Comparison of ENCODE assay signal across 8 mouse cellular contexts in genomic region chr15:99474576-99474926, GRCm38 (mm10). TPM values are rescaled to one million over a fixed set of nuclear protein-coding genes. Genes with fewer than 3 reads are reported as not detected.
DNase-seq lines count a peak whose midpoint lies in the region; ATAC-seq and TF ChIP-seq lines count a peak whose summit lies in the region.

Gene Bcdin3d (minus strand): TSS chr15:99474730.

- dilution Hi-C loops in CH12.LX (cut with MboI; ENCODE audit: extremely low pct_ligation_motif_present, extremely low pct_unique_long_range_greater_than_20kb, low sequenced_read_pairs), result no loop called here

- H3K27ac ChIP-seq in CH12.LX (ENCODE audit: insufficient read depth, low read depth), result no peak within 1 kb of the TSS
- peak within 1 kb of the TSS; percentile 82 for H3K27ac ChIP-seq in forebrain, embryonic 12.5 days
- peak within 1 kb of the TSS; percentile 75 for H3K27ac ChIP-seq in liver, postnatal 0 days (ENCODE audit: low read depth)
- peak within 1 kb of the TSS; percentile 87 for H3K27ac ChIP-seq in neural tube, embryonic 14.5 days (ENCODE audit: low read depth, low read length)

- no peak for TF ChIP-seq RAD21 in CH12.LX (IDR thresholded peaks at IDR 0.05; ENCODE audit: low read depth, low read length)

- H3K4me3 ChIP-seq in CH12.LX (replicated peaks in 1 of 3; ENCODE audit: low read depth in 2 of 3, low read length in 2 of 3, poor library complexity in 1 of 3), result peak within 1 kb of the TSS; percentile 69 to 88 (median 81)
- peak within 1 kb of the TSS; percentile 64 for H3K4me3 ChIP-seq in forebrain, embryonic 12.5 days (replicated peaks)
- peak within 1 kb of the TSS; percentile 72 for H3K4me3 ChIP-seq in liver, postnatal 0 days (ENCODE audit: low read depth, low read length)
- H3K4me3 ChIP-seq in neural tube, embryonic 14.5 days (ENCODE audit: low read depth, low read length), result peak within 1 kb of the TSS; percentile 77

- intact Hi-C loops in heart, postnatal 10 days (cut with DNase I), result no loop called here

- peak; percentile 84 for TF ChIP-seq POLR2A in CH12.LX (IDR thresholded peaks at IDR 0.05; ENCODE audit: low read depth, low read length)

- WGBS in forebrain, embryonic 12.5 days, result 1% methylated on average over 26 of the region's 26 CpGs
- under 1% methylated on average over 26 of the region's 26 CpGs for WGBS in liver, postnatal 0 days (ENCODE audit: insufficient replicate concordance)
- WGBS in neural tube, embryonic 14.5 days, result under 1% methylated on average over 26 of the region's 26 CpGs

- peak in 1 of 2 experiments; percentile 65; a peak in 2 of 4 replicates for TF ChIP-seq CTCF in CH12.LX (conservative IDR thresholded peaks at IDR 0.05 in 1 of 2, IDR thresholded peaks at IDR 0.05 in 1 of 2; ENCODE audit: low read depth in 2 of 2, low read length in 2 of 2)
- peak; percentile 56 for TF ChIP-seq CTCF in liver, postnatal 0 days (IDR thresholded peaks at IDR 0.05; ENCODE audit: low read depth)

- no peaks in the 10 kb centered on the region for H3K27me3 ChIP-seq in CH12.LX (replicated peaks)
- H3K27me3 ChIP-seq in forebrain, embryonic 12.5 days, result peaks cover 7% of the 10 kb centered on the region; the same call in 1 of the 2 replicates
- no peaks in the 10 kb centered on the region for H3K27me3 ChIP-seq in liver, postnatal 0 days (ENCODE audit: insufficient read depth, low read length)
- no peaks in the 10 kb centered on the region for H3K27me3 ChIP-seq in neural tube, embryonic 14.5 days (ENCODE audit: control insufficient read depth, insufficient read depth, low read length)

- TF ChIP-seq EP300 in CH12.LX (IDR thresholded peaks at IDR 0.05; ENCODE audit: low read length), result no peak
- no peak for TF ChIP-seq EP300 in liver, postnatal 0 days (IDR thresholded peaks at IDR 0.05; ENCODE audit: low read depth)

- 0 out of 2 replicates have a peak, but pooled peaks cover 2% of the 10 kb centered on the region for H3K79me2 ChIP-seq in CH12.LX (replicated peaks; ENCODE audit: control insufficient read depth, extremely low read depth, insufficient read depth, poor library complexity, severe bottlenecking)

- peaks cover 3 to 28% of the 10 kb centered on the region in 2 experiments; a peak in 3 of 4 replicates for H3K4me1 ChIP-seq in CH12.LX (ENCODE audit: control insufficient read depth in 1 of 2, insufficient read depth in 2 of 2)
- peaks cover 9% of the 10 kb centered on the region for H3K4me1 ChIP-seq in forebrain, embryonic 12.5 days
- H3K4me1 ChIP-seq in liver, postnatal 0 days (ENCODE audit: insufficient read depth), result peaks cover 6% of the 10 kb centered on the region
- H3K4me1 ChIP-seq in neural tube, embryonic 14.5 days (ENCODE audit: control insufficient read depth, insufficient read depth, low read length), result peaks cover 4% of the 10 kb centered on the region; the same call in 1 of the 2 replicates

- in situ Hi-C loops in CH12.LX (cut with MboI; ENCODE audit: low pct_ligation_motif_present, low pct_unique_long_range_greater_than_20kb, low sequenced_read_pairs), result no loop called here

- peak within 1 kb of the TSS; percentile 95 for H3K9ac ChIP-seq in CH12.LX (ENCODE audit: insufficient read depth, low read depth)
- peak within 1 kb of the TSS; percentile 71 for H3K9ac ChIP-seq in forebrain, embryonic 12.5 days
- peak within 1 kb of the TSS; percentile 66 for H3K9ac ChIP-seq in liver, postnatal 0 days (replicated peaks)
- peak within 1 kb of the TSS; percentile 92 for H3K9ac ChIP-seq in neural tube, embryonic 14.5 days (replicated peaks; ENCODE audit: low read depth, low read length)

- peak; percentile 95 for DNase-seq in CH12.LX (ENCODE audit: extremely low read depth)
- DNase-seq in c-Kit-positive CD71-positive TER-119-negative erythroid progenitor cells, embryonic 14.5 days (ENCODE audit: low read depth), result peak; percentile 67
- DNase-seq in heart, postnatal 10 days, result peak; percentile 91 to 93
- DNase-seq in kidney, postnatal 4 days, result peak; percentile 91 to 95
- DNase-seq in liver, postnatal 0 days, result peak; percentile 90
- peak; percentile 88 for DNase-seq in testis, postnatal 14 days (ENCODE audit: low spot score)

- peak; percentile 90 for ATAC-seq in forebrain, embryonic 12.5 days (ENCODE audit: low FRiP score)
- ATAC-seq in liver, postnatal 0 days, result peak; percentile 91
- peak; percentile 87 for ATAC-seq in neural tube, embryonic 14.5 days (ENCODE audit: low read depth)

- H3K9me3 ChIP-seq in CH12.LX (replicated peaks; ENCODE audit: low read length), result peaks cover 12% of the 10 kb centered on the region
- H3K9me3 ChIP-seq in forebrain, embryonic 12.5 days, result no peaks in the 10 kb centered on the region
- H3K9me3 ChIP-seq in liver, postnatal 0 days (ENCODE audit: low read length), result no peaks in the 10 kb centered on the region
- H3K9me3 ChIP-seq in neural tube, embryonic 14.5 days (ENCODE audit: control insufficient read depth, low read length), result no peaks in the 10 kb centered on the region

- H3K4me2 ChIP-seq in CH12.LX (ENCODE audit: insufficient read depth, low read depth, poor library complexity, severe bottlenecking), result peak within 1 kb of the TSS; percentile 76
- H3K4me2 ChIP-seq in forebrain, embryonic 12.5 days, result peak within 1 kb of the TSS; percentile 65
- peak within 1 kb of the TSS; percentile 80 for H3K4me2 ChIP-seq in liver, postnatal 0 days (ENCODE audit: low read depth, low read length)
- H3K4me2 ChIP-seq in neural tube, embryonic 14.5 days (ENCODE audit: low read depth, low read length), result peak within 1 kb of the TSS; percentile 77

- H3K36me3 ChIP-seq in CH12.LX (replicated peaks in 1 of 2; ENCODE audit: control insufficient read depth in 1 of 2, insufficient read depth in 1 of 2, low read length in 1 of 2), result peaks cover 10 to 18% of the 10 kb centered on the region in 2 experiments
- peaks cover 13% of the 10 kb centered on the region for H3K36me3 ChIP-seq in forebrain, embryonic 12.5 days (replicated peaks)
- no peaks in the 10 kb centered on the region for H3K36me3 ChIP-seq in liver, postnatal 0 days (replicated peaks; ENCODE audit: insufficient read depth, low read length)
- no peaks in the 10 kb centered on the region for H3K36me3 ChIP-seq in neural tube, embryonic 14.5 days (ENCODE audit: control insufficient read depth, insufficient read depth, low read length)

TF ChIP-seq in CH12.LX, 34 proteins besides CTCF, POLR2A, EP300 and RAD21:
- TF ChIP-seq IRF4 (IDR thresholded peaks at IDR 0.05; ENCODE audit: low read depth, low read length) (no peak), MYC (IDR thresholded peaks at IDR 0.05; ENCODE audit: low read depth, low read length) (no peak), NRF1 (IDR thresholded peaks at IDR 0.05; ENCODE audit: low read depth, low read length) (peak; percentile 97), MEF2A (IDR thresholded peaks at IDR 0.05; ENCODE audit: borderline replicate concordance, low read depth, low read length) (no peak), CHD1 (IDR thresholded peaks at IDR 0.05; ENCODE audit: low read depth, low read length) (no peak), MXI1 (IDR thresholded peaks at IDR 0.05; ENCODE audit: low read depth, low read length) (no peak; the same call in 1 of the 2 replicates), MAZ (IDR thresholded peaks at IDR 0.05; ENCODE audit: low read depth, low read length) (peak; percentile 99), E2F4 (IDR thresholded peaks at IDR 0.05; ENCODE audit: insufficient replicate concordance, low read depth, low read length) (no peak), POLR2AphosphoS2 (IDR thresholded peaks at IDR 0.05; ENCODE audit: low read depth, low read length) (no peak; the same call in 1 of the 2 replicates), MAX (IDR thresholded peaks at IDR 0.05; ENCODE audit: low read length) (no peak), SIN3A (IDR thresholded peaks at IDR 0.05; ENCODE audit: low read length) (no peak; the same call in 1 of the 2 replicates), JUN (IDR thresholded peaks at IDR 0.05; ENCODE audit: insufficient read depth, low read depth, low read length) (no peak), BHLHE40 (IDR thresholded peaks at IDR 0.05; ENCODE audit: low read depth, low read length) (no peak), ZNF384 (IDR thresholded peaks at IDR 0.05; ENCODE audit: low read depth, low read length) (no peak), HCFC1 (IDR thresholded peaks at IDR 0.05; ENCODE audit: low read depth, low read length) (peak; percentile 72), ETS1 (conservative IDR thresholded peaks at IDR 0.05; ENCODE audit: low read depth, low read length) (no peak), JUND (conservative IDR thresholded peaks at IDR 0.05; ENCODE audit: low read depth, low read length) (no peak), RCOR1 (conservative IDR thresholded peaks at IDR 0.05; ENCODE audit: low read depth, low read length) (no peak), TCF12 (IDR thresholded peaks at IDR 0.05; ENCODE audit: low read depth, low read length) (peak; percentile 85), GABPA (IDR thresholded peaks at IDR 0.05; ENCODE audit: insufficient replicate concordance, low read depth, low read length) (no peak), TBP (conservative IDR thresholded peaks at IDR 0.05; ENCODE audit: low read depth, low read length) (peak; percentile 67; the same call in 1 of the 2 replicates), USF1 (IDR thresholded peaks at IDR 0.05; ENCODE audit: low read depth, low read length) (no peak), NELFE (IDR thresholded peaks at IDR 0.05; ENCODE audit: low read depth, low read length) (peak; percentile 85), USF2 (conservative IDR thresholded peaks at IDR 0.05; ENCODE audit: low read depth, low read length) (no peak), ELF1 (IDR thresholded peaks at IDR 0.05; ENCODE audit: low read depth, low read length) (peak; percentile 94), MAFK (IDR thresholded peaks at IDR 0.05; ENCODE audit: insufficient replicate concordance, low read length) (no peak), PAX5 (IDR thresholded peaks at IDR 0.05; ENCODE audit: low read length) (no peak), CHD2 (IDR thresholded peaks at IDR 0.05; ENCODE audit: low read length) (no peak), KAT2A (IDR thresholded peaks at IDR 0.05; ENCODE audit: insufficient replicate concordance, low read length) (0 out of 2 replicates have a peak, but pooled peaks have one; percentile 36), ZMIZ1 (IDR thresholded peaks at IDR 0.05; ENCODE audit: low read depth, low read length) (peak; percentile 83), SMC3 (IDR thresholded peaks at IDR 0.05; ENCODE audit: low read depth, low read length) (no peak)

RNA-seq across cellular contexts. Expression of gene Bcdin3d, which starts in this region (rescaled TPM):
- total RNA-seq in CH12.LX (2012; rRNA removed) (13.4 and 14.2 TPM in 2 replicates), CH12.LX (2014; rRNA removed) (13.8 and 15.3 TPM in 2 replicates)
- polyA plus RNA-seq in CH12.LX (2012; ENCODE audit: insufficient read length, low read depth), result 13.8 and 16.1 TPM in 2 replicates
- polyA plus RNA-seq in forebrain, embryonic 12.5 days (2016; fragmentation: Nextera tagmentation; extraction: Ambion mirVana), result 21.5 and 25.0 TPM in 2 replicates
- total RNA-seq in heart, postnatal 10 days (2021), result 1 to 10 TPM; 3.9 to 7.3 TPM
- polyA plus RNA-seq in liver, postnatal 0 days (2015; fragmentation: Nextera tagmentation; extraction: Ambion mirVana), result 4.7 and 4.9 TPM in 2 replicates
- polyA plus RNA-seq in neural tube, embryonic 14.5 days (2014; fragmentation: Nextera tagmentation; extraction: Ambion mirVana), result 19.7 and 20.2 TPM in 2 replicates
